Mouse (Mus musculus) Patski (cell line): ENCODE measurements around the gene Fhdc1. TPM values are rescaled to one million over a fixed set of nuclear protein-coding genes. Genes with fewer than 3 reads are reported as not detected.

Experiments used
- ATAC-seq: fragments of 100-300 bp; one replicate; pipeline ENCODE4 v1.8.0; 2021
- CTCF ChIA-PET: fragments of 350-600 bp; sonication (Branson Sonifier 250); formaldehyde crosslinking; loops from one replicate; lab custom pipeline; 2022; ENCODE audit warnings: inconsistent platforms; lab: Charles Lee
- POLR2A ChIA-PET: fragments of 350-600 bp; sonication (Branson Sonifier 250); formaldehyde crosslinking; loops from one replicate; lab custom pipeline; 2022; ENCODE audit warnings: antibody characterized with exemption, inconsistent platforms; lab: Charles Lee
- DNase-seq: peaks from one replicate; pipeline ENCODE4 v3.0.0-alpha.2; 2011; ENCODE audit warnings: low read depth, low spot score
- H3K27me3 ChIP-seq: fragments of 371-371 bp; one replicate; pipeline ENCODE4 v1.5.1; 2021
- CTCF ChIP-seq: fragments of 100-300 bp; IDR thresholded peaks from one replicate; pipeline ENCODE4 v1.5.1; 2021
- in situ Hi-C: fragments of 300-500 bp; cut with MboI; formaldehyde crosslinking; loops from 3 replicates; pipeline ENCODE4 v1.11.1; 2018; ENCODE audit warnings: low pct_unique_long_range_greater_than_20kb, mixed read lengths
- polyA plus RNA-seq: library from polyadenylated mRNA; unstranded; gene quantifications from one replicate; pipeline ENCODE4 v1.2.3, GENCODE M21; 2021

The Fhdc1 gene
- polyA plus RNA-seq, 1 experiment from 2014 or later, result 16.3 TPM

- TF ChIP-seq CTCF, result no peak
- ATAC-seq, result no peak
- POLR2A ChIA-PET, result interaction anchor here (1.1 to 1.2 kb wide), 2 partner anchors 138 to 140 kb away, joined by 3 read pairs; no protein-coding TSS in a partner anchor
- no peaks in the 10 kb centered on the region for H3K27me3 ChIP-seq
- in situ Hi-C loops, result no loop called here
- no peak for DNase-seq
- CTCF ChIA-PET, result interaction anchor here (0.8 to 1.2 kb wide), 3 partner anchors 9 to 42 kb away, joined by 3 to 6 read pairs (median 3); no protein-coding TSS in a partner anchor
These were observed 40.6 kb downstream of the Fhdc1 start for GRCm38 (mm10) chr3:84439431-84440210.

DNA sequence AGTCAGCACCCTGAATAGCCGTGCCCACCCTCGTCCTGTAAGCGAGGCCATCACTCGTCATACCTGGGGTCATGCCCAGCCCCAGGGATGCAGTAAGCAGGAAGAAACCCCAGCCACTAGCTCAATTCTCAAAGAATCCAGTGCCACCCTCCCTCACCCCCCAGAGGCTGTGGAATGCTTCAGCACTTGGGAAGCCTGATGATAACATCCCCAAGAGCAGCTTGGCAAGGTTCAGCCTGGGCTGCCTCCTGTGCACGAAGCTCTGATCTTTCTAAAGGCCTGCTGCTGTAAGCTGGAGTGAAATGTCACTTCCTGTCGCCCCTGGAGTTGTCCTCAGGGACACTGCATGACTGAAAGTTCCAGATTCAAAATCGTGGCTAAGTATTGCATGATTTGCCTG lies 41.4 kb downstream of the Fhdc1 start:
- CTCF ChIA-PET, result interaction anchor here (1.2 kb wide), 1 partner anchor 9 kb away, joined by 6 read pairs; no protein-coding TSS in a partner anchor
- POLR2A ChIA-PET, result interaction anchor here (0.6 to 1.2 kb wide), 3 partner anchors 74 to 141 kb away, joined by 3 read pairs; no protein-coding TSS in a partner anchor
- H3K27me3 ChIP-seq, result no peaks in the 10 kb centered on the region
- TF ChIP-seq CTCF, result no peak
- ATAC-seq, result no peak
- DNase-seq, result no peak
- in situ Hi-C loops, result no loop called here

- POLR2A ChIA-PET, result interaction anchor here (0.6 to 1.2 kb wide), 3 partner anchors 75 to 142 kb away, joined by 3 read pairs; no protein-coding TSS in a partner anchor
- ATAC-seq (peak; percentile 13), DNase-seq (no peak)
- CTCF ChIA-PET, result interaction anchor here (1.2 to 2.0 kb wide), 2 partner anchors 8 to 103 kb away, joined by 5 to 6 read pairs; no protein-coding TSS in a partner anchor
- H3K27me3 ChIP-seq, result no peaks in the 10 kb centered on the region
- in situ Hi-C loops, result no loop called here
- TF ChIP-seq CTCF, result no peak
These were observed 42.1 kb downstream of the Fhdc1 start for GRCm38 (mm10) chr3:84438118-84438517.

GRCm38 (mm10) chr3:84436947-84437346 lies 43.3 kb downstream of the Fhdc1 start:
- CTCF ChIA-PET, result interaction anchor here (1.6 to 2.0 kb wide), 2 partner anchors 18 to 104 kb away, joined by 4 to 5 read pairs; no protein-coding TSS in a partner anchor
- in situ Hi-C loops, result no loop called here
- no peak for TF ChIP-seq CTCF
- no peaks in the 10 kb centered on the region for H3K27me3 ChIP-seq
- POLR2A ChIA-PET, result no interaction called here
- ATAC-seq, result no peak
- no peak for DNase-seq

DNA sequence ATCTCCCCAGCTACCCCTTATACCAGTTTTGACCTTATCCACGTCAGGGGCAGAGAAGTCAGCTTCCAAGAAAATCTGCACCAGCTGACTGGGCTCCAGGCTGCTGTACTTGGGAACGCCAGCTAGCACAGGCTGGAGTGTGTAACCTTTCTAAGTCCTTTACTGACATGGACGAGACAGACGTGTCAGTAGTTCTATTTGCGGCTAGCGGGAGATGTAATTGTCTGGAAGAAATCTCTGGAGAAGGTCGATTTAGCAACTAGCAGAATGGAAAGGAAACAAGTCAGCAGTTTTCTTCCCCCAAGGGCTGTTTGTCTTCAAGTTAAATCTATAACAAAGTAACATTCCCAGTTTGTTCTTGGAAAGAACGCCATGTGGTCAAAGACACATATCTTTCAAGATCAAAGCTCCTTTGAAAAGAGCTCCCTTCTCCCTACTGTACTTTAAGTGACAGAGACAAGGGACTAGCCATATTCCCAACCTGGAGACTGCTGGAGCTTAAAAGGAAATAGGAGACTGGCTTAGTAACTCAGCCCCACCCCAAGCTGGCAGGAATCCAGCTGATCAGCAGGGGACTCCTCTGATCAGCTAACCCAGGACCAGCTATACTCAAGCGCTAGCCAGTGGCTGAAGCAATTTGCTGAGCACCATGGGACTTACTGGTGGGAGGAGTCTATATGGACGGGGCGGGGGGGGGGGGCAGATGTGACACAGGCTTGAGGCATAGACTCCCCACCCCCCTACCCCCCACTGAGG lies 44.8 kb downstream of the Fhdc1 start:
- no peaks in the 10 kb centered on the region for H3K27me3 ChIP-seq
- in situ Hi-C loops, result no loop called here
- TF ChIP-seq CTCF, result no peak
- ChIA-PET CTCF (interaction anchor here (0.8 to 1.6 kb wide), 6 partner anchors 14 to 120 kb away, joined by 3 to 5 read pairs (median 4); no protein-coding TSS in a partner anchor), POLR2A (interaction anchor here (1.0 kb wide), 1 partner anchor 42 kb away, joined by 3 read pairs; no protein-coding TSS in a partner anchor)
- ATAC-seq (no peak), DNase-seq (no peak)

DNA sequence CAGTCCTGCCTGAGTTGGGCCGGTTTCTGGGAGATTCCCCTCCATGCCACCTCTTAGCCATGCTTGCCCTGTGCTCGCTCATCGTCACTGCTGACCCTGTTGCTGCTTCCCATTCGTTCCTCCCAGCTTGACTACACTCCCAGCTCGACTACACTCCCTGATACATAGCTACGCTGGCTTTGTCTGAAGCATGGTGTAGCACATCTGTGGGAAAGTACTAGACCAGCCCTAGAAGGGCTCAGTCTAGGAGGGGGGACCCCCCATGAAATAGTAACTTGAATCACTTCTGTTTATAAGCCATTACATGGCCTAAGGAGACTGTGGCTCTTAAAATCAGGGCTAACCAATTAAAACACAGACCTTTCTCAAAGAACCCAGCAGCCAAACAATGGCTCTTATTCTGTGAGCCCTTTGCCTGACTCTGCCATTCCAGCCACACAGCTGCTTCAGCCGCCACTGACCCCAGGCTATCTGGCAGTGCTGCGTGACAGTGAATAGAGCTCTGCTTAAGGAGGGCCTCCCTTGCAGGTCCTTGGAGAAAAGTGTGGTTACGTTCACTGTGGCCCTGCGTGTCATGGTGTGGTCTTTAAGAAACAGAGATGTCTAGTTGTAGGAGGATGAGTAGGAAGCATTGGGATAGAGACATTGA lies 47.3 kb downstream of the Fhdc1 start:
- CTCF ChIA-PET, result no interaction called here
- POLR2A ChIA-PET, result interaction anchor here (0.8 kb wide), 1 partner anchor 28 kb away, joined by 3 read pairs; no protein-coding TSS in a partner anchor
- ATAC-seq (no peak), DNase-seq (no peak)
- TF ChIP-seq CTCF, result no peak
- H3K27me3 ChIP-seq, result no peaks in the 10 kb centered on the region
- in situ Hi-C loops, result no loop called here

- TF ChIP-seq CTCF, result no peak
- DNase-seq (no peak), ATAC-seq (no peak)
- in situ Hi-C loops, result no loop called here
- ChIA-PET CTCF (no interaction called here), POLR2A (interaction anchor here (0.6 kb wide), 1 partner anchor 73 kb away, joined by 3 read pairs; no protein-coding TSS in a partner anchor)
- H3K27me3 ChIP-seq, result no peaks in the 10 kb centered on the region
These were observed 49.0 kb downstream of the Fhdc1 start for GRCm38 (mm10) chr3:84431257-84431656.

DNA sequence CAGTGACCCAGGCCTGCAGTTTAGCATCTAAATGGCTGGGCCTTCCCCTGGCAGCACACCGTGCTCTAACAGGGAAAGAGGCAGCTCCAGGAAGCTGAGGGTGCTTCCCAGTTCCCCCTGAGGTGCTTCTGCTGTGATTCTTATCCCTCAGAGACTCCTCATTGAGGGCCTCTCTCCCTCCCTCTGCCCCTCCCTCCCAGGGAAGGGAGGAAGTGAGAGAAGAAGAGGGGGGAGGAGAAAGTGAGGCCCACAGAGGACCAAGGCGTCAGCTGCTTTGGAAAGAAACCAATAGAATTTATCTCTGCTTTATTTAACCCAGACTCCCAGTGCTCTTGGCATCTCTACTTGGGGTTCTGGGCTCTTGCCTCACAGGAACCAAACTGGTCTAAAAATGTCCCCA lies 50.1 kb downstream of the Fhdc1 start:
- in situ Hi-C loops, result no loop called here
- TF ChIP-seq CTCF, result no peak
- no peaks in the 10 kb centered on the region for H3K27me3 ChIP-seq
- ATAC-seq (peak; percentile 4), DNase-seq (no peak)
- POLR2A ChIA-PET, result interaction anchor here (1.2 to 1.8 kb wide), 3 partner anchors 17 to 50 kb away, joined by 3 to 5 read pairs (median 4); partner anchors contain the start of gene Fhdc1
- CTCF ChIA-PET, result interaction anchor here (0.8 to 1.4 kb wide), 4 partner anchors 9 to 77 kb away, joined by 3 to 7 read pairs (median 4); no protein-coding TSS in a partner anchor

GRCm38 (mm10) chr3:84428994-84429725 lies 51.1 kb downstream of the Fhdc1 start:
- POLR2A ChIA-PET, result interaction anchor here (1.2 to 1.8 kb wide), 3 partner anchors 16 to 51 kb away, joined by 3 to 5 read pairs (median 4); partner anchors contain the start of gene Fhdc1
- CTCF ChIA-PET, result interaction anchor here (1.1 to 1.4 kb wide), 3 partner anchors 10 to 110 kb away, joined by 3 to 7 read pairs (median 6); no protein-coding TSS in a partner anchor
- in situ Hi-C loops, result no loop called here
- TF ChIP-seq CTCF, result no peak
- no peaks in the 10 kb centered on the region for H3K27me3 ChIP-seq
- ATAC-seq (peak; percentile 93), DNase-seq (peak; percentile 100)
